Mouse (Mus musculus) ES-E14 (cell line): ENCODE results near the gene Ankrd34a.

Source experiments
- CHD2 ChIP-seq: IDR thresholded peaks from 2 replicates; pipeline ENCODE4 v1.6.1; 2014; ENCODE audit warnings: mild to moderate bottlenecking, low read depth, low read length, inconsistent platforms
- HCFC1 ChIP-seq: IDR thresholded peaks from 2 replicates; pipeline ENCODE4 v1.6.1; 2012; ENCODE audit warnings: low read length, inconsistent platforms, borderline replicate concordance; ENCODE audit not compliant: insufficient read depth
- MAFK ChIP-seq: IDR thresholded peaks from 2 replicates; pipeline ENCODE4 v1.6.1; 2014; ENCODE audit warnings: mild to moderate bottlenecking, low read depth, low read length, inconsistent platforms; ENCODE audit not compliant: insufficient read depth
- ZC3H11A ChIP-seq: IDR thresholded peaks from 2 replicates; pipeline ENCODE4 v1.6.1; 2012; ENCODE audit warnings: low read depth, mild to moderate bottlenecking, inconsistent platforms, low read length, borderline replicate concordance
- ZNF384 ChIP-seq: IDR thresholded peaks from 2 replicates; pipeline ENCODE4 v1.6.1; 2012; ENCODE audit warnings: low read depth, low read length, inconsistent platforms

DNA sequence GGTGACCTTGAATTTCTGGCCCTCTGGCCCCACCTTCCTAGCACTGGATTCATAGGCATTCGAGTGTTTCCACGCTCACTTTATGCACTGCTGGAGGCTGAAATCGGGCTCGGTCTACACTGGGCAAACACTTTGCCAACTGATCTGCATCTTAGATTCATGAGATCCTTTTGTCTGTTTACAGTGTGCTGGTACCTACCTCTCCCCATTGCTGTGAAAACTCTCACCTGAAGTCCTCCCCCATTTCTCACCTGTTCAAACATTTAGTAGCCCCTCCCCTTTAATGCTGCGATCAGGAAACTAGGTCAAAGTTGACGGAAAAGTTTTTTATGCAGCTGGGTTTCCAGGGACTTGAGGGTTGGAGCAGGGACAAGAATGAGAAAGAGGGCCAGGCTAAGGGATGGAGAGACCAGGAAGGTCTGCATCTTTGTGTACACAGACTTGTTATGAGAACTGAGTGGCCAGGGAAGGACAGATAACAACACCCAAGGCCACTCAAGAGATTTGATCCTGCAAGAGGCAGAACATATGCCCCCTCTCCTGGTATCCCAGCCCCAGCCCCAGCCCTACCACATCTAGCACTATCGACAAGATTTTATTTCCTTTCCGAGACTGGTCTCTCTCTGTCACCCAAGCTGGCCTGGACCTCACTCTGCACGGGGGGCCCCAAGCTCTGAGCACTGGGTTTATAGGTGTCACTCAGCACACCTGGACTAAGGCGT lies 32.4 kb upstream of the Ankrd34a start:
- TF ChIP-seq HCFC1 = no peak
- no peak for TF ChIP-seq CHD2
- TF ChIP-seq MAFK = no peak
- no peak for TF ChIP-seq ZNF384
- no peak for TF ChIP-seq ZC3H11A
